ENCODE assay signal across 8 mouse cellular contexts in genomic region chr5:21586763-21587162, GRCm38 (mm10). TPM values are rescaled to one million over a fixed set of nuclear protein-coding genes. Genes with fewer than 3 reads are reported as not detected.
DNase-seq lines count a peak whose midpoint lies in the region; ATAC-seq lines count a peak whose summit lies in the region.

No protein-coding gene starts in this region.

- no peaks in the 10 kb centered on the region for H3K27me3 ChIP-seq in midbrain, embryonic 11.5 days (ENCODE audit: control insufficient read depth, insufficient read depth, low read length)
- no peaks in the 10 kb centered on the region for H3K27me3 ChIP-seq in midbrain, embryonic 16.5 days (ENCODE audit: control insufficient read depth, insufficient read depth, low read depth, low read length)
- no peaks in the 10 kb centered on the region for H3K27me3 ChIP-seq in forebrain, embryonic 14.5 days (replicated peaks; ENCODE audit: control insufficient read depth, insufficient read depth, low read length)
- no peaks in the 10 kb centered on the region for H3K27me3 ChIP-seq in limb, embryonic 11.5 days (ENCODE audit: control insufficient read depth, insufficient read depth, low read length)

- ATAC-seq in midbrain, embryonic 11.5 days (ENCODE audit: low FRiP score): no peak
- no peak for ATAC-seq in midbrain, embryonic 16.5 days
- no peak for ATAC-seq in forebrain, embryonic 14.5 days
- ATAC-seq in limb, embryonic 11.5 days (ENCODE audit: insufficient number of reproducible peaks, low FRiP score, low TSS enrichment, low read depth): no peak

- no peaks in the 10 kb centered on the region for H3K4me1 ChIP-seq in midbrain, embryonic 11.5 days (ENCODE audit: control insufficient read depth, insufficient read depth, low read length)
- H3K4me1 ChIP-seq in midbrain, embryonic 16.5 days (ENCODE audit: control insufficient read depth, insufficient read depth, low read length): no peaks in the 10 kb centered on the region
- H3K4me1 ChIP-seq in forebrain, embryonic 14.5 days (ENCODE audit: control insufficient read depth, insufficient read depth, low read length): no peaks in the 10 kb centered on the region
- H3K4me1 ChIP-seq in limb, embryonic 11.5 days (ENCODE audit: control insufficient read depth, insufficient read depth, low read length): no peaks in the 10 kb centered on the region

- no peak overlapping the region for H3K9ac ChIP-seq in midbrain, embryonic 11.5 days (ENCODE audit: low read length)
- H3K9ac ChIP-seq in midbrain, embryonic 16.5 days (ENCODE audit: low read depth, low read length): no peak overlapping the region
- no peak overlapping the region for H3K9ac ChIP-seq in forebrain, embryonic 14.5 days (ENCODE audit: low read length)
- H3K9ac ChIP-seq in limb, embryonic 11.5 days (ENCODE audit: low read length): no peak overlapping the region

- H3K9me3 ChIP-seq in midbrain, embryonic 11.5 days (ENCODE audit: control insufficient read depth, low read length): no peaks in the 10 kb centered on the region
- no peaks in the 10 kb centered on the region for H3K9me3 ChIP-seq in midbrain, embryonic 16.5 days (replicated peaks; ENCODE audit: control insufficient read depth, low read length, poor library complexity, severe bottlenecking)
- H3K9me3 ChIP-seq in forebrain, embryonic 14.5 days (replicated peaks; ENCODE audit: control insufficient read depth, low read length): no peaks in the 10 kb centered on the region
- H3K9me3 ChIP-seq in limb, embryonic 11.5 days (ENCODE audit: control insufficient read depth, low read length): no peaks in the 10 kb centered on the region

- H3K4me3 ChIP-seq in midbrain, embryonic 11.5 days (ENCODE audit: low read depth, low read length): no peak overlapping the region
- H3K4me3 ChIP-seq in midbrain, embryonic 16.5 days (ENCODE audit: low read depth, low read length): no peak overlapping the region
- no peak overlapping the region for H3K4me3 ChIP-seq in forebrain, embryonic 14.5 days (ENCODE audit: low read depth, low read length)
- no peak overlapping the region for H3K4me3 ChIP-seq in limb, embryonic 11.5 days (ENCODE audit: low read depth, low read length)

- 57% methylated on average over 6 of the region's 6 CpGs for WGBS in midbrain, embryonic 11.5 days
- WGBS in midbrain, embryonic 16.5 days: 56% methylated on average over 6 of the region's 6 CpGs
- 55% methylated on average over 6 of the region's 6 CpGs for WGBS in forebrain, embryonic 14.5 days
- 57% methylated on average over 6 of the region's 6 CpGs for WGBS in limb, embryonic 11.5 days

- no peaks in the 10 kb centered on the region for H3K36me3 ChIP-seq in midbrain, embryonic 11.5 days (ENCODE audit: control insufficient read depth, insufficient read depth, low read length)
- no peaks in the 10 kb centered on the region for H3K36me3 ChIP-seq in midbrain, embryonic 16.5 days (ENCODE audit: control insufficient read depth, insufficient read depth, low read length)
- H3K36me3 ChIP-seq in forebrain, embryonic 14.5 days (ENCODE audit: control insufficient read depth, insufficient read depth, low read length): no peaks in the 10 kb centered on the region
- H3K36me3 ChIP-seq in limb, embryonic 11.5 days (ENCODE audit: control insufficient read depth, insufficient read depth, low read length): no peaks in the 10 kb centered on the region

- no peak overlapping the region for H3K4me2 ChIP-seq in midbrain, embryonic 11.5 days
- no peak overlapping the region for H3K4me2 ChIP-seq in midbrain, embryonic 16.5 days (ENCODE audit: low read length)
- H3K4me2 ChIP-seq in forebrain, embryonic 14.5 days (ENCODE audit: low read length): no peak overlapping the region
- H3K4me2 ChIP-seq in limb, embryonic 11.5 days (ENCODE audit: low read depth, severe bottlenecking): no peak overlapping the region

- peak; percentile 11 for DNase-seq in cerebellum, adult 8-10 months
- no peak for DNase-seq in cerebellum, adult 11 months
- peak; percentile 89 for DNase-seq in midbrain, embryonic 11.5 days (ENCODE audit: low spot score, missing footprints)
- DNase-seq in adrenal gland, adult 8-10 months: peak; percentile 17
- DNase-seq in forebrain, embryonic 14.5 days (ENCODE audit: low spot score): peak; percentile 47
- DNase-seq in limb, embryonic 11.5 days (ENCODE audit: low spot score): peak; percentile 68
- DNase-seq in skeletal muscle tissue, adult 2 months (ENCODE audit: low read depth, low spot score): peak; percentile 33

- no peak overlapping the region for H3K27ac ChIP-seq in midbrain, embryonic 11.5 days (ENCODE audit: low read depth, low read length)
- H3K27ac ChIP-seq in midbrain, embryonic 16.5 days (ENCODE audit: low read length): no peak overlapping the region
- H3K27ac ChIP-seq in forebrain, embryonic 14.5 days (ENCODE audit: low read depth, low read length): no peak overlapping the region
- H3K27ac ChIP-seq in limb, embryonic 11.5 days (replicated peaks; ENCODE audit: low read depth, low read length): no peak overlapping the region

RNA-seq across cellular contexts. Expression of gene Lrrc17, which starts 43.4 kb away (rescaled TPM):
- polyA plus RNA-seq in midbrain, embryonic 11.5 days (2014; fragmentation: Nextera tagmentation; extraction: Ambion mirVana): 14.0 and 17.0 TPM in 2 replicates
- 4.6 TPM in 2 replicates for polyA plus RNA-seq in midbrain, embryonic 16.5 days (2015; fragmentation: Nextera tagmentation; extraction: Ambion mirVana)
- 1 to 10 TPM; 3.5 to 5.0 (median 3.9) TPM for total RNA-seq in adrenal gland, adult 8-10 months (2022)
- 6.3 and 6.9 TPM in 2 replicates for polyA plus RNA-seq in forebrain, embryonic 14.5 days (2014; fragmentation: Nextera tagmentation; extraction: Ambion mirVana)
- 32.4 and 34.3 TPM in 2 replicates for polyA plus RNA-seq in limb, embryonic 11.5 days (2014; fragmentation: Nextera tagmentation; extraction: Ambion mirVana)

RNA-seq across cellular contexts. Expression of gene Fbxl13, which starts 58.7 kb away (rescaled TPM):
- polyA plus RNA-seq in midbrain, embryonic 11.5 days (2014; fragmentation: Nextera tagmentation; extraction: Ambion mirVana): 0.08 and 0.30 TPM in 2 replicates
- 0.25 and 0.45 TPM in 2 replicates for polyA plus RNA-seq in midbrain, embryonic 16.5 days (2015; fragmentation: Nextera tagmentation; extraction: Ambion mirVana)
- total RNA-seq in adrenal gland, adult 8-10 months (2022): under 1 TPM in 3 of 4 experiments, not detected in 1; 0.19 to 0.52 (median 0.21) TPM
- 0.10 and 0.18 TPM in 2 replicates for polyA plus RNA-seq in forebrain, embryonic 14.5 days (2014; fragmentation: Nextera tagmentation; extraction: Ambion mirVana)
- 0.12 TPM in 1 of 2 replicates, not detected in the other for polyA plus RNA-seq in limb, embryonic 11.5 days (2014; fragmentation: Nextera tagmentation; extraction: Ambion mirVana)

RNA-seq across cellular contexts. Expression of gene Armc10, which starts 58.9 kb away (rescaled TPM):
- polyA plus RNA-seq in midbrain, embryonic 11.5 days (2014; fragmentation: Nextera tagmentation; extraction: Ambion mirVana): 93.1 and 98.3 TPM in 2 replicates
- 58.3 and 66.1 TPM in 2 replicates for polyA plus RNA-seq in midbrain, embryonic 16.5 days (2015; fragmentation: Nextera tagmentation; extraction: Ambion mirVana)
- 10 to 100 TPM; 21.3 to 23.2 (median 21.4) TPM for total RNA-seq in adrenal gland, adult 8-10 months (2022)
- 93.3 and 101 TPM in 2 replicates for polyA plus RNA-seq in forebrain, embryonic 14.5 days (2014; fragmentation: Nextera tagmentation; extraction: Ambion mirVana)
- polyA plus RNA-seq in limb, embryonic 11.5 days (2014; fragmentation: Nextera tagmentation; extraction: Ambion mirVana): 75.3 and 91.9 TPM in 2 replicates
